Mouse (Mus musculus) mouse trophoblast stem cell (cell line): Measurements from ENCODE around the gene Dusp2.

Experiments used
- in situ Hi-C, 2 experiments: fragments of 300-500 bp; cut with MseI, MboI; formaldehyde crosslinking; loops; 2 replicates in 1 of 2; 3 replicates in 1 of 2; pipeline ENCODE4 v1.15.1; 2025

Dusp2 gene

GRCm38 (mm10) chr2:127322671-127323285 is 13.2 kb upstream of the Dusp2 start:
- in situ Hi-C loops = no loop called here

- in situ Hi-C loops = no loop called here
These were observed 12.3 kb upstream of the Dusp2 start for GRCm38 (mm10) chr2:127323667-127324066.

- in situ Hi-C loops = no loop called here
These were observed 11.5 kb upstream of the Dusp2 start for GRCm38 (mm10) chr2:127324456-127324855.

GRCm38 (mm10) chr2:127328090-127328851 is 7.7 kb upstream of the Dusp2 start:
- in situ Hi-C loops = no loop called here

GRCm38 (mm10) chr2:127332807-127333570 is 3.0 kb upstream of the Dusp2 start:
- in situ Hi-C loops = no loop called here

- in situ Hi-C loops = no loop called here
These were observed 1.9 kb upstream of the Dusp2 start for GRCm38 (mm10) chr2:127333945-127334603.

GRCm38 (mm10) chr2:127335078-127335541 is 849 bp upstream of the Dusp2 start:
- in situ Hi-C loops = no loop called here

- in situ Hi-C loops = no loop called here
These were observed 506 bp downstream of the Dusp2 start for GRCm38 (mm10) chr2:127336497-127336832.

GRCm38 (mm10) chr2:127336885-127337284 is 926 bp downstream of the Dusp2 start:
- in situ Hi-C loops = no loop called here

GRCm38 (mm10) chr2:127337531-127337930 is 1.6 kb downstream of the Dusp2 start:
- in situ Hi-C loops = no loop called here

GRCm38 (mm10) chr2:127338012-127338411 is 2.1 kb downstream of the Dusp2 start:
- in situ Hi-C loops = no loop called here

- in situ Hi-C loops = no loop called here
These were observed 2.5 kb downstream of the Dusp2 start, which contains the start of gene Astl for GRCm38 (mm10) chr2:127338416-127338815. TSS of gene Astl (plus strand) at chr2:127338639.

- in situ Hi-C loops = no loop called here
These were observed 2.9 kb downstream of the Dusp2 start for GRCm38 (mm10) chr2:127338833-127339232.

GRCm38 (mm10) chr2:127339262-127339661 is 3.3 kb downstream of the Dusp2 start:
- in situ Hi-C loops = no loop called here

- in situ Hi-C loops = loop anchor here (5.0 kb wide), 1 partner anchor 34 kb away; no protein-coding TSS in a partner anchor
These were observed 5.2 kb downstream of the Dusp2 start for GRCm38 (mm10) chr2:127341159-127341558.

- in situ Hi-C loops = no loop called here
These were observed 10.4 kb downstream of the Dusp2 start for GRCm38 (mm10) chr2:127346334-127346733.

- in situ Hi-C loops = no loop called here
These were observed 11.4 kb downstream of the Dusp2 start for GRCm38 (mm10) chr2:127347147-127347985.

- in situ Hi-C loops = no loop called here
These were observed 17.9 kb downstream of the Dusp2 start for GRCm38 (mm10) chr2:127353881-127354280.

- in situ Hi-C loops = loop anchor here (5.0 kb wide), 1 partner anchor 80 kb away; the partner anchor contains the start of gene Fahd2a (in 2 of the 2)
These were observed 26.7 kb downstream of the Dusp2 start, which contains the start of gene Adra2b for GRCm38 (mm10) chr2:127362459-127363281. TSS of gene Adra2b (plus strand) at chr2:127363208.

- in situ Hi-C loops = loop anchor here (5.0 kb wide), 1 partner anchor 79 kb away; the partner anchor contains the start of gene Fahd2a (in 2 of the 2)
These were observed 27.3 kb downstream of the Dusp2 start for GRCm38 (mm10) chr2:127363282-127363652.
